In the genomic region with DNA sequence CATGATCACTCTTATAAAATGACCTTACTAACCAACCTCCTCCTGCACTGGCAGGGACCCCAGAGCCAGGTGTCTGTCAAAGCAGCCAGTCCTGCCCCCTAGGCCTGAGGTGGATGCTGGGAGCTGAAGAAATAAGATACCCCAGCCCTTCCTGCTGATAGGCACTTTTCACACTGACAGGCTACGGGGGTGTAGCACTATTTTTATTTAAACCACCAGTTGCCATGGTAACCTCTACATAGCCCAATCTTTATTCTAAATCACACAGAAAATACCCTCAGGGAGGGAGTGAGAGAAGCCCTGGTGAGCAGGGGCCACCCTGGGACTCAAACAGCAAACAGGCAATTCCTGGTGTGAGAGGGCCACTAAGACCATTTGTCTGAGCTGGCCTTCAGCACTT, we compare ENCODE assay signal across 21 mouse cellular contexts. TPM values are rescaled to one million over a fixed set of nuclear protein-coding genes. Genes with fewer than 3 reads are reported as not detected.
DNase-seq lines count a peak whose midpoint lies in the region; ATAC-seq and TF ChIP-seq lines count a peak whose summit lies in the region.
"Had no signal": no experiment of that assay in that cellular context is flagged by ENCODE, and none has a peak within 500 bp of the region (broad histone marks: within the 10 kb centered on the region; RNA-seq: fewer than 3 reads in every experiment).

No protein-coding gene starts in this region.

- peak; percentile 41; the same call in 1 of the 2 replicates for ATAC-seq in hindbrain, postnatal 0 days
- ATAC-seq in hindbrain, embryonic 14.5 days (ENCODE audit: low FRiP score), result no peak
- ATAC-seq in forebrain, embryonic 16.5 days, result peak; percentile 38; the same call in 1 of the 2 replicates
- ATAC-seq: intestine, embryonic 16.5 days had no signal

- TF ChIP-seq CTCF in hindbrain, postnatal 0 days (IDR thresholded peaks at IDR 0.05; ENCODE audit: low read depth), result no peak
- TF ChIP-seq CTCF in olfactory bulb, adult 2 months (IDR thresholded peaks at IDR 0.05; ENCODE audit: insufficient read depth, low read depth, low read length), result no peak

- H3K4me3 ChIP-seq in hindbrain, postnatal 0 days (ENCODE audit: low read length), result no peak overlapping the region
- no peak overlapping the region for H3K4me3 ChIP-seq in hindbrain, embryonic 14.5 days (replicated peaks; ENCODE audit: low read length)
- H3K4me3 ChIP-seq in forebrain, embryonic 16.5 days (replicated peaks; ENCODE audit: low read length), result no peak overlapping the region
- no peak overlapping the region for H3K4me3 ChIP-seq in olfactory bulb, adult 2 months (ENCODE audit: insufficient read depth, low read depth, low read length)
- H3K4me3 ChIP-seq: embryonic facial prominence, embryonic 13.5 days had no signal

- TF ChIP-seq POLR2A in olfactory bulb, adult 2 months (IDR thresholded peaks at IDR 0.05; ENCODE audit: insufficient read depth, low read depth, low read length), result no peak

- no peaks in the 10 kb centered on the region for H3K36me3 ChIP-seq in hindbrain, postnatal 0 days (ENCODE audit: insufficient read depth, low read length)
- H3K36me3 ChIP-seq in hindbrain, embryonic 14.5 days (replicated peaks; ENCODE audit: control insufficient read depth, insufficient read depth), result no peaks in the 10 kb centered on the region
- H3K36me3 ChIP-seq in forebrain, embryonic 16.5 days (ENCODE audit: control insufficient read depth, insufficient read depth), result no peaks in the 10 kb centered on the region
- H3K36me3 ChIP-seq: embryonic facial prominence, embryonic 13.5 days had no signal

- 11% methylated on average over 1 of the region's 1 CpGs for WGBS in hindbrain, postnatal 0 days
- WGBS in hindbrain, embryonic 14.5 days, result 12% methylated on average over 1 of the region's 1 CpGs
- 0% methylated on average over 1 of the region's 1 CpGs for WGBS in forebrain, embryonic 16.5 days
- WGBS in olfactory bulb, adult 2 months, result 13% methylated on average over 1 of the region's 1 CpGs

- H3K4me1 ChIP-seq in hindbrain, postnatal 0 days (ENCODE audit: insufficient read depth, low read length), result no peaks in the 10 kb centered on the region
- no peaks in the 10 kb centered on the region; the same call in 1 of the 2 replicates for H3K4me1 ChIP-seq in hindbrain, embryonic 14.5 days (replicated peaks; ENCODE audit: control insufficient read depth, insufficient read depth, low read length)
- H3K4me1 ChIP-seq in forebrain, embryonic 16.5 days (replicated peaks; ENCODE audit: control insufficient read depth, insufficient read depth, low read length), result peaks cover 8% of the 10 kb centered on the region
- H3K4me1 ChIP-seq in olfactory bulb, adult 2 months (ENCODE audit: control insufficient read depth, insufficient read depth, low read length), result peaks cover 18% of the 10 kb centered on the region

- no peak overlapping the region for H3K4me2 ChIP-seq in hindbrain, postnatal 0 days (ENCODE audit: low read depth, low read length)
- H3K4me2 ChIP-seq in hindbrain, embryonic 14.5 days (replicated peaks), result no peak overlapping the region
- H3K4me2 ChIP-seq in forebrain, embryonic 16.5 days (ENCODE audit: low read length), result no peak overlapping the region
- H3K4me2 ChIP-seq: embryonic facial prominence, embryonic 13.5 days had no signal

- no peak overlapping the region for H3K27ac ChIP-seq in hindbrain, postnatal 0 days
- no peak overlapping the region for H3K27ac ChIP-seq in hindbrain, embryonic 14.5 days
- no peak overlapping the region for H3K27ac ChIP-seq in forebrain, embryonic 16.5 days (ENCODE audit: low read length)
- peak overlapping the region; percentile 88 for H3K27ac ChIP-seq in olfactory bulb, adult 2 months (ENCODE audit: insufficient read depth, low read depth, low read length)
- H3K27ac ChIP-seq: embryonic facial prominence, embryonic 13.5 days had no signal

- no peaks in the 10 kb centered on the region for H3K9me3 ChIP-seq in hindbrain, postnatal 0 days (ENCODE audit: low read length)
- no peaks in the 10 kb centered on the region for H3K9me3 ChIP-seq in hindbrain, embryonic 14.5 days (ENCODE audit: control insufficient read depth, low read length)
- H3K9me3 ChIP-seq in forebrain, embryonic 16.5 days (ENCODE audit: control insufficient read depth, low read length), result no peaks in the 10 kb centered on the region
- H3K9me3 ChIP-seq: embryonic facial prominence, embryonic 13.5 days had no signal

- no peak for DNase-seq in hindbrain, postnatal 0 days (ENCODE audit: low spot score)
- DNase-seq in hindbrain, embryonic 14.5 days (ENCODE audit: low spot score), result no peak
- DNase-seq in right cerebral cortex, adult 18-20 months, result peak; percentile 37
- no peak for DNase-seq in right cerebral cortex, postnatal 36 days (ENCODE audit: low spot score in 2 of 2)
- no peak for DNase-seq in cerebellum, postnatal 36 days
- DNase-seq: cerebellum, postnatal 14 days; gastrocnemius, postnatal 10 days; lung, adult 18-20 months; thymus, postnatal 25 days had no signal

- no peaks in the 10 kb centered on the region for H3K27me3 ChIP-seq in hindbrain, postnatal 0 days (ENCODE audit: insufficient read depth, low read length)
- no peaks in the 10 kb centered on the region for H3K27me3 ChIP-seq in hindbrain, embryonic 14.5 days (ENCODE audit: control insufficient read depth, insufficient read depth, low read length)
- H3K27me3 ChIP-seq in forebrain, embryonic 16.5 days (replicated peaks; ENCODE audit: control insufficient read depth, insufficient read depth, low read length), result no peaks in the 10 kb centered on the region
- H3K27me3 ChIP-seq: embryonic facial prominence, embryonic 13.5 days had no signal

- H3K9ac ChIP-seq in hindbrain, postnatal 0 days (replicated peaks; ENCODE audit: low read length), result no peak overlapping the region
- H3K9ac ChIP-seq in hindbrain, embryonic 14.5 days, result no peak overlapping the region
- H3K9ac ChIP-seq in forebrain, embryonic 16.5 days (replicated peaks; ENCODE audit: low read depth, low read length), result no peak overlapping the region
- H3K9ac ChIP-seq: embryonic facial prominence, embryonic 13.5 days had no signal

RNA-seq across cellular contexts. Expression of a gene that starts 51.4 kb away (rescaled TPM):
- not detected in 2 replicates for total RNA-seq in hindbrain, postnatal 0 days (2014; rRNA removed)
- polyA plus RNA-seq in hindbrain, postnatal 0 days (2015; fragmentation: Nextera tagmentation; extraction: Ambion mirVana), result not detected in 2 replicates
- not detected in 2 replicates for polyA plus RNA-seq in hindbrain, embryonic 14.5 days (2014; fragmentation: Nextera tagmentation; extraction: Ambion mirVana)
- polyA plus RNA-seq in forebrain, embryonic 16.5 days (2015; fragmentation: Nextera tagmentation; extraction: Ambion mirVana), result not detected in 2 replicates
- not detected in 2 replicates for polyA plus RNA-seq in olfactory bulb, adult 2 months (2012; ENCODE audit: insufficient read depth, insufficient read length, low replicate concordance, missing spikeins)
- total RNA-seq: adrenal gland, adult 18-20 months; gastrocnemius, postnatal 10 days; heart, adult 8-10 months; layer of hippocampus, adult 18-20 months; left cerebral cortex, postnatal 36 days; liver, adult 2 months had no signal
- polyA plus RNA-seq: heart, embryonic 16.5 days; hindbrain, embryonic 11.5 days; intestine, embryonic 16.5 days; kidney, embryonic 16.5 days; liver, adult 2 months had no signal
